Mouse (Mus musculus) intestine, postnatal 0 days (tissue): ENCODE results near the gene Npas3. TPM values are rescaled to one million over a fixed set of nuclear protein-coding genes. Genes with fewer than 3 reads are reported as not detected.

Source experiments
- ATAC-seq: fragments of 200-750 bp; cut with Nextera tagmentation; 2 replicates; pipeline ENCODE4 v1.8.0; 2017; ENCODE audit warnings: mild to moderate bottlenecking, moderate TSS enrichment, moderate library complexity
- H3K27ac ChIP-seq: fragments of 300-500 bp; sonication (generic); 2 replicates; pipeline ENCODE4 v1.5.1; 2014; ENCODE audit warnings: mild to moderate bottlenecking, low read depth, low read length, moderate library complexity
- H3K27me3 ChIP-seq: fragments of 300-500 bp; sonication (generic); replicated peaks from 2 replicates; pipeline ENCODE4 v1.6.1; 2014; ENCODE audit warnings: low read length, mixed read lengths; ENCODE audit not compliant: control insufficient read depth, insufficient read depth
- H3K36me3 ChIP-seq: fragments of 300-500 bp; sonication (generic); 2 replicates; pipeline ENCODE4 v1.6.1; 2014; ENCODE audit warnings: mild to moderate bottlenecking, moderate library complexity; ENCODE audit not compliant: control insufficient read depth, insufficient read depth
- H3K4me1 ChIP-seq: fragments of 300-500 bp; sonication (generic); replicated peaks from 2 replicates; pipeline ENCODE4 v1.6.1; 2014; ENCODE audit warnings: antibody characterized with exemption, low read length, mixed read lengths; ENCODE audit not compliant: control insufficient read depth, insufficient read depth
- H3K4me2 ChIP-seq: fragments of 300-500 bp; sonication (generic); replicated peaks from 2 replicates; pipeline ENCODE4 v1.6.1; 2014; ENCODE audit warnings: low read depth, mild to moderate bottlenecking, moderate library complexity
- H3K4me3 ChIP-seq: fragments of 300-500 bp; sonication (generic); 2 replicates; pipeline ENCODE4 v1.5.1; 2014; ENCODE audit warnings: low read depth, low read length
- H3K9ac ChIP-seq: fragments of 300-500 bp; sonication (generic); 2 replicates; pipeline ENCODE4 v1.6.1; 2014; ENCODE audit warnings: mild to moderate bottlenecking, low read depth, low read length
- H3K9me3 ChIP-seq: fragments of 300-500 bp; sonication (generic); 2 replicates; pipeline ENCODE4 v1.6.1; 2016; ENCODE audit warnings: mixed run types; ENCODE audit not compliant: control insufficient read depth
- CTCF ChIP-seq: sonication (generic); IDR thresholded peaks from 2 replicates; pipeline ENCODE4 v1.5.1; 2016; ENCODE audit warnings: low read depth, mild to moderate bottlenecking, control low read depth, antibody characterized with exemption, moderate library complexity
- WGBS: fragments of 180-500 bp; shearing (Covaris S2); extraction: QIAGEN DNeasy Blood & Tissue Kit; methylation state at CpG from one replicate; pipeline ENCODE4 v1.1.7; 2014; 5-methylcytosine and 5-hydroxymethylcytosine counted together
- polyA plus RNA-seq: library from polyadenylated mRNA; unstranded; fragments of >200 nt; fragmentation: Nextera tagmentation; extraction: Ambion mirVana; gene quantifications from 2 replicates; pipeline ENCODE4 v1.2.1, GENCODE M21; 2015

Npas3 gene
- 0.48 and 0.98 TPM in 2 replicates for polyA plus RNA-seq

- peak within 1 kb of the TSS; percentile 75 for H3K4me2 ChIP-seq
- H3K4me3 ChIP-seq: peak within 1 kb of the TSS; percentile 43
- no peak within 1 kb of the TSS for H3K27ac ChIP-seq
- peaks cover 72% of the 10 kb centered on the region for H3K27me3 ChIP-seq
- H3K9me3 ChIP-seq: no peaks in the 10 kb centered on the region
- TF ChIP-seq CTCF: no peak
- peaks cover 4% of the 10 kb centered on the region; the same call in 1 of the 2 replicates for H3K4me1 ChIP-seq
- no peak for ATAC-seq
- no peaks in the 10 kb centered on the region for H3K36me3 ChIP-seq
- H3K9ac ChIP-seq: no peak within 1 kb of the TSS
- under 1% methylated on average over 43 of the region's 62 CpGs for WGBS
These were observed at the start of gene Npas3 for GRCm38 (mm10) chr12:53248101-53248727. Npas3 (plus strand) TSS chr12:53248677.

GRCm38 (mm10) chr12:53217141-53217540 lies 31.3 kb upstream of the Npas3 start:
- Histone ChIP-seq H3K36me3 (no peaks in the 10 kb centered on the region), H3K4me1 (no peaks in the 10 kb centered on the region), H3K27ac (no peak overlapping the region), H3K9me3 (no peaks in the 10 kb centered on the region), H3K4me2 (no peak overlapping the region), H3K4me3 (no peak overlapping the region), H3K9ac (no peak overlapping the region), H3K27me3 (no peaks in the 10 kb centered on the region)
- 69% methylated on average over 15 of the region's 15 CpGs for whole genome bisulfite sequencing
- ATAC-seq: no peak
- TF ChIP-seq CTCF: no peak

GRCm38 (mm10) chr12:53222742-53223141 lies 25.7 kb upstream of the Npas3 start:
- no peaks in the 10 kb centered on the region for H3K9me3 ChIP-seq
- peak; percentile 47 for TF ChIP-seq CTCF
- H3K36me3 ChIP-seq: no peaks in the 10 kb centered on the region
- no peak overlapping the region for H3K4me3 ChIP-seq
- no peak overlapping the region for H3K27ac ChIP-seq
- no peak for ATAC-seq
- H3K27me3 ChIP-seq: no peaks in the 10 kb centered on the region
- 68% methylated on average over 4 of the region's 4 CpGs for WGBS
- no peak overlapping the region for H3K9ac ChIP-seq
- no peak overlapping the region for H3K4me2 ChIP-seq
- H3K4me1 ChIP-seq: no peaks in the 10 kb centered on the region

- Histone ChIP-seq H3K9me3 (no peaks in the 10 kb centered on the region), H3K4me1 (no peaks in the 10 kb centered on the region), H3K27ac (no peak overlapping the region), H3K4me3 (no peak overlapping the region), H3K9ac (no peak overlapping the region), H3K4me2 (no peak overlapping the region), H3K36me3 (no peaks in the 10 kb centered on the region), H3K27me3 (no peaks in the 10 kb centered on the region)
- ATAC-seq: no peak
- 53% methylated on average over 4 of the region's 4 CpGs for WGBS
- no peak for TF ChIP-seq CTCF
These were observed 21.1 kb upstream of the Npas3 start for GRCm38 (mm10) chr12:53227356-53227755.

- Histone ChIP-seq H3K9me3 (no peaks in the 10 kb centered on the region), H3K4me3 (no peak overlapping the region), H3K27ac (no peak overlapping the region), H3K27me3 (no peaks in the 10 kb centered on the region), H3K36me3 (no peaks in the 10 kb centered on the region), H3K4me2 (no peak overlapping the region), H3K9ac (no peak overlapping the region), H3K4me1 (no peaks in the 10 kb centered on the region)
- no peak for TF ChIP-seq CTCF
- WGBS: 52% methylated on average over 2 of the region's 2 CpGs
- ATAC-seq: no peak
These were observed 19.1 kb upstream of the Npas3 start for GRCm38 (mm10) chr12:53229419-53229818.

GRCm38 (mm10) chr12:53246181-53246580 lies 2.3 kb upstream of the Npas3 start:
- H3K4me1 ChIP-seq: peaks cover 4% of the 10 kb centered on the region; the same call in 1 of the 2 replicates
- no peaks in the 10 kb centered on the region for H3K9me3 ChIP-seq
- H3K27me3 ChIP-seq: peaks cover 58% of the 10 kb centered on the region
- no peak for ATAC-seq
- 5% methylated on average over 12 of the region's 12 CpGs for WGBS
- H3K36me3 ChIP-seq: no peaks in the 10 kb centered on the region
- no peak overlapping the region for H3K9ac ChIP-seq
- TF ChIP-seq CTCF: no peak
- H3K4me2 ChIP-seq: peak overlapping the region; percentile 58
- no peak overlapping the region for H3K27ac ChIP-seq
- peak overlapping the region; percentile 26 for H3K4me3 ChIP-seq
